Mouse (Mus musculus): ENCODE measurements at regions not wholly inside any gene's neighbourhood (a gene's known extent, or its start where the extent isn't known, plus 50 kb on each side); places are given as distances from the start of the nearest gene placed in this dataset.
"Not testable (repeated sequence)": the region's sequence is repeated elsewhere in the genome, so short reads cannot be mapped to it uniquely, and the experiment has no call there.

- WGBS, result 68% methylated on average over 3 of the region's 3 CpGs
- DNase-seq, result no peak
- no peak for TF ChIP-seq CTCF (IDR thresholded peaks at IDR 0.05; ENCODE audit: insufficient read depth, low read length)
- no peak for TF ChIP-seq POLR2A (IDR thresholded peaks at IDR 0.05; ENCODE audit: borderline replicate concordance, extremely low read depth, low read depth, low read length)
- Histone ChIP-seq H3K4me3 (replicated peaks; ENCODE audit: extremely low read depth, low read depth, low read length) (no peak overlapping the region), H3K4me1 (ENCODE audit: control insufficient read depth, insufficient read depth, low read length) (no peaks in the 10 kb centered on the region)
Measured at GRCm38 (mm10) chrX:166809165-166809564, 223.6 kb upstream of the Egfl6 start.

- WGBS, result 85% methylated on average over 5 of the region's 5 CpGs
- no peak for DNase-seq
- no peak overlapping the region for H3K4me3 ChIP-seq (replicated peaks; ENCODE audit: extremely low read depth, low read depth, low read length)
- TF ChIP-seq CTCF (IDR thresholded peaks at IDR 0.05; ENCODE audit: insufficient read depth, low read length) (no peak), POLR2A (IDR thresholded peaks at IDR 0.05; ENCODE audit: borderline replicate concordance, extremely low read depth, low read depth, low read length) (no peak)
- H3K4me1 ChIP-seq (ENCODE audit: control insufficient read depth, insufficient read depth, low read length), result no peaks in the 10 kb centered on the region
Measured at GRCm38 (mm10) chrX:166808207-166808606, 222.7 kb upstream of the Egfl6 start.

- TF ChIP-seq CTCF (IDR thresholded peaks at IDR 0.05; ENCODE audit: insufficient read depth, low read length), result no peak
- TF ChIP-seq POLR2A (IDR thresholded peaks at IDR 0.05; ENCODE audit: borderline replicate concordance, extremely low read depth, low read depth, low read length), result no peak
- no peak overlapping the region for H3K4me3 ChIP-seq (replicated peaks; ENCODE audit: extremely low read depth, low read depth, low read length)
- 69% methylated on average over 1 of the region's 1 CpGs for WGBS
Measured at GRCm38 (mm10) chrX:166805957-166806356, 220.4 kb upstream of the Egfl6 start.

GRCm38 (mm10) chrX:166805480-166805879 lies 220.0 kb upstream of the Egfl6 start:
- Histone ChIP-seq H3K4me3 (replicated peaks; ENCODE audit: extremely low read depth, low read depth, low read length) (no peak overlapping the region), H3K4me1 (ENCODE audit: control insufficient read depth, insufficient read depth, low read length) (no peaks in the 10 kb centered on the region)
- 72% methylated on average over 4 of the region's 4 CpGs for WGBS
- TF ChIP-seq POLR2A (IDR thresholded peaks at IDR 0.05; ENCODE audit: borderline replicate concordance, extremely low read depth, low read depth, low read length), result no peak
- no peak for TF ChIP-seq CTCF (IDR thresholded peaks at IDR 0.05; ENCODE audit: insufficient read depth, low read length)
- no peak for DNase-seq

More at GRCm38 (mm10) chrX:166805957-166806356, 220.4 kb upstream of the Egfl6 start:
- no peaks in the 10 kb centered on the region for H3K4me1 ChIP-seq (ENCODE audit: control insufficient read depth, insufficient read depth, low read length)
- no peak for DNase-seq

- Histone ChIP-seq H3K4me1 (ENCODE audit: control insufficient read depth, insufficient read depth, low read length) (no peaks in the 10 kb centered on the region), H3K4me3 (replicated peaks; ENCODE audit: extremely low read depth, low read depth, low read length) (no peak overlapping the region)
- no peak for TF ChIP-seq POLR2A (IDR thresholded peaks at IDR 0.05; ENCODE audit: borderline replicate concordance, extremely low read depth, low read depth, low read length)
- TF ChIP-seq CTCF (IDR thresholded peaks at IDR 0.05; ENCODE audit: insufficient read depth, low read length), result no peak
- no peak for DNase-seq
- 73% methylated on average over 6 of the region's 6 CpGs for WGBS
Measured at GRCm38 (mm10) chrX:166803246-166803645, 217.7 kb upstream of the Egfl6 start.

- DNase-seq, result no peak
- Histone ChIP-seq H3K4me3 (replicated peaks; ENCODE audit: extremely low read depth, low read depth, low read length) (no peak overlapping the region), H3K4me1 (ENCODE audit: control insufficient read depth, insufficient read depth, low read length) (no peaks in the 10 kb centered on the region)
- WGBS, result 79% methylated on average over 2 of the region's 2 CpGs
- no peak for TF ChIP-seq POLR2A (IDR thresholded peaks at IDR 0.05; ENCODE audit: borderline replicate concordance, extremely low read depth, low read depth, low read length)
- no peak for TF ChIP-seq CTCF (IDR thresholded peaks at IDR 0.05; ENCODE audit: insufficient read depth, low read length)
Measured at GRCm38 (mm10) chrX:166801017-166801416, 215.5 kb upstream of the Egfl6 start.

GRCm38 (mm10) chrX:166795651-166796050 lies 210.1 kb upstream of the Egfl6 start:
- DNase-seq, result no peak
- TF ChIP-seq POLR2A (IDR thresholded peaks at IDR 0.05; ENCODE audit: borderline replicate concordance, extremely low read depth, low read depth, low read length) (no peak), CTCF (IDR thresholded peaks at IDR 0.05; ENCODE audit: insufficient read depth, low read length) (no peak)
- Histone ChIP-seq H3K4me1 (ENCODE audit: control insufficient read depth, insufficient read depth, low read length) (no peaks in the 10 kb centered on the region), H3K4me3 (replicated peaks; ENCODE audit: extremely low read depth, low read depth, low read length) (no peak overlapping the region)
- 65% methylated on average over 2 of the region's 2 CpGs for WGBS

GRCm38 (mm10) chrX:166789031-166789430 lies 203.5 kb upstream of the Egfl6 start:
- no peak for DNase-seq
- TF ChIP-seq POLR2A (IDR thresholded peaks at IDR 0.05; ENCODE audit: borderline replicate concordance, extremely low read depth, low read depth, low read length), result no peak
- no peak for TF ChIP-seq CTCF (IDR thresholded peaks at IDR 0.05; ENCODE audit: insufficient read depth, low read length)
- Histone ChIP-seq H3K4me3 (replicated peaks; ENCODE audit: extremely low read depth, low read depth, low read length) (no peak overlapping the region), H3K4me1 (ENCODE audit: control insufficient read depth, insufficient read depth, low read length) (no peaks in the 10 kb centered on the region)
- WGBS, result 70% methylated on average over 3 of the region's 3 CpGs

- WGBS, result 80% methylated on average over 1 of the region's 1 CpGs
- DNase-seq; H3K4me1 ChIP-seq (ENCODE audit: control insufficient read depth, insufficient read depth, low read length); H3K4me3 ChIP-seq (replicated peaks; ENCODE audit: extremely low read depth, low read depth, low read length): not testable (repeated sequence)
Measured at GRCm38 (mm10) chrX:166787137-166787536, 201.6 kb upstream of the Egfl6 start.

- 74% methylated on average over 3 of the region's 3 CpGs for WGBS
- no peak for DNase-seq
- Histone ChIP-seq H3K4me3 (replicated peaks; ENCODE audit: extremely low read depth, low read depth, low read length) (no peak overlapping the region), H3K4me1 (ENCODE audit: control insufficient read depth, insufficient read depth, low read length) (no peaks in the 10 kb centered on the region)
- TF ChIP-seq CTCF (IDR thresholded peaks at IDR 0.05; ENCODE audit: insufficient read depth, low read length) (no peak), POLR2A (IDR thresholded peaks at IDR 0.05; ENCODE audit: borderline replicate concordance, extremely low read depth, low read depth, low read length) (no peak)
Measured at GRCm38 (mm10) chrX:166785615-166786014, 200.1 kb upstream of the Egfl6 start.

GRCm38 (mm10) chrX:166783377-166783776 lies 197.9 kb upstream of the Egfl6 start:
- Histone ChIP-seq H3K4me1 (ENCODE audit: control insufficient read depth, insufficient read depth, low read length) (no peaks in the 10 kb centered on the region), H3K4me3 (replicated peaks; ENCODE audit: extremely low read depth, low read depth, low read length) (no peak overlapping the region)
- TF ChIP-seq CTCF (IDR thresholded peaks at IDR 0.05; ENCODE audit: insufficient read depth, low read length) (no peak), POLR2A (IDR thresholded peaks at IDR 0.05; ENCODE audit: borderline replicate concordance, extremely low read depth, low read depth, low read length) (no peak)
- 74% methylated on average over 2 of the region's 2 CpGs for WGBS
- no peak for DNase-seq
